Mouse (Mus musculus): ENCODE results near the gene Ovol2.

- TF ChIP-seq MAFK (IDR thresholded peaks at IDR 0.05; ENCODE audit: insufficient read depth, low read depth, low read length), result no peak
- no peak for TF ChIP-seq HCFC1 (IDR thresholded peaks at IDR 0.05; ENCODE audit: borderline replicate concordance, insufficient read depth, low read length)
Measured at GRCm38 (mm10) chr2:144269679-144270475, 62.1 kb downstream of the Ovol2 start.

Data from ES-E14 (cell line).